Mouse (Mus musculus): ENCODE data around the gene D930048N14Rik. TPM values are rescaled to one million over a fixed set of nuclear protein-coding genes. Genes with fewer than 3 reads are reported as not detected.

Gene D930048N14Rik
- polyA plus RNA-seq, 1 experiment from 2014 or later, result 3.2 TPM

DNA sequence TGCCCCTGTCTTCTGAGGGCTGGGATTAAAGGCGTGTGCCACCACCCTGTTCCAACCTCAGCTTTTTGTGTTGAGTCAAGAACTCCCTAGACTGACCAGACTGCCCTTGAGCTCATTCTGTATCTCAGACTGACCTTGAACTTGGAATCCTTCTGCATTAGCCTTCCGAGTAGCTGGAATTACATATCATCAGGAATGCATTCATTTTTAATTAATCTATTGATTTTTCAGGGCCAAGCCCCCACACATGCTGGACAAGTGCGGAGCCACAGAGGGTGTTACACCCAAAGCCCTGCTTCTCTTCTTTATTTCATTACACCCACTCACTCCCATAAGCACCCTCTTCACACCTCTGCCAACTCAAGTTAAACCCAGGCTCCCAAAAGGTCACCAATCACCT, 17.0 kb upstream of the D930048N14Rik start:
- 93% methylated on average over 3 of the region's 3 CpGs for whole genome bisulfite sequencing
- peaks cover 44% of the 10 kb centered on the region for H3K4me1 ChIP-seq
- no peak overlapping the region for H3K27ac ChIP-seq
- H3K36me3 ChIP-seq, result peaks cover 11% of the 10 kb centered on the region
- H3K4me3 ChIP-seq, result no peak overlapping the region
- no peaks in the 10 kb centered on the region for H3K27me3 ChIP-seq (ENCODE audit: low read depth, poor library complexity, severe bottlenecking)
- no peak for DNase-seq (ENCODE audit: low spot score)
- no peaks in the 10 kb centered on the region for H3K9me3 ChIP-seq (replicated peaks)

DNA sequence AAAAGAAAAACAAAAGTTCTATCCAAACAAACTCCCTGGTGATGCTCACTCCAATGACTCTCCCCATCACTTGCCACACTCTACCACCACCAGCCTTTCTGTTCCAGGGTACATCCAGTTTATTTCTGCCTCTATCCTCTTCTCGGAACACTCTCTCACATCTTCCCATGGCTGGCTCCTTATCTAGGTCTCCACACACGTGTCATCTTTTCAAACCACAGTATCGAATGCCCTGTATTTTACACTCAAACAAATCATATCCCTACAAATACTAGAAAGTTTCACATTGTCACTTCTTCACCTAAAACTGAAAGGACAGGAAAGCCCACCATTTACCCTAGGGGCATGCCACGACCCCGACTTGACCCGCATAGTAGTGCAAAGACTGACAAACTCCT, 15.6 kb upstream of the D930048N14Rik start:
- H3K27ac ChIP-seq, result peak overlapping the region; percentile 88

DNA sequence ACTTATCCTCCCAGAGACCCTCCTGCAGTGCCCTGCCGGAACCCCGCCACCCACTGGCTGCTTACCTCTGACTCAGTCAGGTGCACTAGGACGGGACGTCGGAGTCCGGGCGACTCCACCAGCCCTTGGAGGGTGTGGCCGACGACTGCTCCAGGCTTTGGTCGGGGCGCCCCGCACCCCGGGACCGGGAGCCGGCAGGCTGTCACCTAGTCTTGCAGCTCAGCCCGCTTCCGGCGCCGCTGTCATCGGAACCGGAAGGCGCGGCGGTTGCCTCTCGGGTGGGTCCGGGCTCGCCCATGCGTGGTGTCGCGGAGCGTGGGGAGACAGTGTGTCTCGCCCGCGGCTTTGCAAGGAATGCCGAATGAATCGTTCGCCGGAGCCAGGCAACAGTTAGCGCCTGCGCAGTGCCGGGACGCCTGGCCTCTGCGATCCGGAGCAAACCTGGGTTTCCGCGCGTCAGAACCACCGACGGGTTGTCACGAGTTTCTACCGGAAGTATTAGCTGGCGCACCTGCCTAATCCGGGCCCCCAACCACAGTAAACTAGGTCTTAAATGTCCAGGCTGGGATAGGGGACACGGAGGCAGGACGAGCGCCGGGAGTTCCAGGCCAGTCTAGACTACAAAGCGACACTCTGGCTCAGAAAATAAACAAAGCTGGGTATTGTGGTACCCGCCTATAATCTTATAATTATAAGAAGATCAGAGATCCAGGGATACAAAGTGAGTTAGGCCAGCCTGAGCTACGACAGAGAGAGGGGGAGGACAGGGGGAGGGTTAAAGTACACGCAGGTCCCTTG, 15.0 kb upstream of the D930048N14Rik start, which contains the start of gene Rmnd5b:
Gene Rmnd5b, minus strand, starts transcription at position 372 of the 798 bp plus-strand sequence.
- DNase-seq (ENCODE audit: low spot score), result peak; percentile 89
- WGBS, result under 1% methylated on average over 61 of the region's 61 CpGs
- Histone ChIP-seq H3K9me3 (replicated peaks) (no peaks in the 10 kb centered on the region), H3K27me3 (ENCODE audit: low read depth, poor library complexity, severe bottlenecking) (no peaks in the 10 kb centered on the region), H3K4me1 (peaks cover 44% of the 10 kb centered on the region), H3K27ac (peak within 1 kb of the TSS; percentile 88), H3K36me3 (0 out of 2 replicates have a peak, but pooled peaks cover 2% of the 10 kb centered on the region), H3K4me3 (peak within 1 kb of the TSS; percentile 79)

More for the DNA sequence above, 15.6 kb upstream of the D930048N14Rik start:
- no peak for DNase-seq (ENCODE audit: low spot score)
- no peaks in the 10 kb centered on the region for H3K9me3 ChIP-seq (replicated peaks)
- H3K27me3 ChIP-seq (ENCODE audit: low read depth, poor library complexity, severe bottlenecking), result no peaks in the 10 kb centered on the region
- H3K4me1 ChIP-seq, result peaks cover 44% of the 10 kb centered on the region
- H3K4me3 ChIP-seq, result peak overlapping the region; percentile 79
- 0 out of 2 replicates have a peak, but pooled peaks cover 2% of the 10 kb centered on the region for H3K36me3 ChIP-seq
- WGBS, result 24% methylated on average over 6 of the region's 6 CpGs

DNA sequence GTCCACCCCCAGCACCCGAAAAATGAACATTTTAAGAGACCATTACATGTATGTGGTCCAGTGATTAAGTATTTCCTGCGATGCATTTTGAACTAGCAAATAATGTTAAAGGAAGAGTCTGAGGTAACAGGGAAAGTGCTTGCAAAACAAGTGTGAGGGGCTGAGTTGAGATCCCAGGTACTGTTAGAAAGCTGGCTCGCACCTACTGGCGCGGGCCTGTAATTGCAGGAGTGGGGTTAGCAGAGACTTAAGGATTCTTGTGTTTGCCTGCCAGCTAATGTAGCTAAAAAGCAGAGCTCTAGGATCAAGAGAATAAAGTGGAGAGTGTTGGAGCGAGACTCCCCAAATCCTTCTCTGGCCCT, 14.4 kb upstream of the D930048N14Rik start:
- WGBS, result 8% methylated on average over 6 of the region's 6 CpGs

DNA sequence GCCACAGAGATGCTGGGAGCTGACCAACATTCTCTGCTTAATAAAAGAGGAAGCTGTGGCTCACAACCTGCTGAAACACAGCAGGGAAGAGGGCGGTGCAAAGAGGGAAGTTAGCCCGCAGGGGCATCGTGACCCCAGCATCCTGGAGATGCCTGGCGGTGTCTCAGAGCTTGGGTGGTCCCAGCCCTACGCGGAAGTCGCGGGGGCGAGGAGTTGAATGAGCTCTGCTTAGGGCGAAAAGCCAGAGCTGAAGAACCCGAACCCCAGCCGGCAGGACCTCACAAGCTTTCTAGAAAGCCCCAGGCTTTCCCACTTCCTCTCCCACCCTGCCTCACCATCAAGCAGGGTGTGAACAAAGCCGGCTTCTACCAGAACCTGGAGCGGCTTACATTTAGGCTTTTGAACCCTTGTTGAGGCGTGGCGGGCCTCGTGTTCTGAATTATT, 12.8 kb upstream of the D930048N14Rik start:
- H3K27me3 ChIP-seq (ENCODE audit: low read depth, poor library complexity, severe bottlenecking), result no peaks in the 10 kb centered on the region

More for the DNA sequence above, 14.4 kb upstream of the D930048N14Rik start:
- DNase-seq (ENCODE audit: low spot score), result peak; percentile 74
- peaks cover 44% of the 10 kb centered on the region for H3K4me1 ChIP-seq
- peak overlapping the region; percentile 79 for H3K4me3 ChIP-seq
- no peaks in the 10 kb centered on the region for H3K9me3 ChIP-seq (replicated peaks)
- 0 out of 2 replicates have a peak, but pooled peaks cover 2% of the 10 kb centered on the region for H3K36me3 ChIP-seq
- peak overlapping the region; percentile 88 for H3K27ac ChIP-seq
- no peaks in the 10 kb centered on the region for H3K27me3 ChIP-seq (ENCODE audit: low read depth, poor library complexity, severe bottlenecking)

DNA sequence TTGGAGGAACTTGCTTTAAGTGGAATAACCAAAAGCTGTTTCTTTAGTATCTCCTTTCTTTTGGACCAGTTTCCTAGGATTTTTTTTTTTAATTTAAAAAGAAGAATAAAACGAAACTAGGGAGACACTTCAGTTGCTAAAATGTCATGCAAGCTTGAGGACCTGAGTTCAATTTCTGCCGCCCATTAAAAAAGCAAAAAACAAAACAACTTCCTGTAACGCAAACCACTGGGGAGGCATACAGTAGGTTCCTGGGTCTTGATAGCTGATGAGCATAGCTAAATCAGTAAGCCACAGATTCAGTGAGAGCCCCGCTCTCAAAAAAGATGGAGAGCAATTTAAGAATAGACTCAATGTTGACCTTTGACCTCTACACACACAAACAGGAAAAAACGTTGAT, 12.3 kb upstream of the D930048N14Rik start:
- Histone ChIP-seq H3K4me1 (peaks cover 50% of the 10 kb centered on the region), H3K27me3 (ENCODE audit: low read depth, poor library complexity, severe bottlenecking) (no peaks in the 10 kb centered on the region), H3K9me3 (replicated peaks) (no peaks in the 10 kb centered on the region), H3K27ac (peak overlapping the region; percentile 86), H3K36me3 (peaks cover 24% of the 10 kb centered on the region), H3K4me3 (peak overlapping the region; percentile 40; the same call in 1 of the 2 replicates)
- DNase-seq (ENCODE audit: low spot score), result no peak
- WGBS, result 75% methylated on average over 5 of the region's 5 CpGs

More for the DNA sequence above, 12.8 kb upstream of the D930048N14Rik start:
- Histone ChIP-seq H3K27ac (peak overlapping the region; percentile 86), H3K9me3 (replicated peaks) (no peaks in the 10 kb centered on the region), H3K36me3 (peaks cover 19% of the 10 kb centered on the region), H3K4me3 (peak overlapping the region; percentile 40), H3K4me1 (peaks cover 45% of the 10 kb centered on the region)
- DNase-seq (ENCODE audit: low spot score), result peak; percentile 83
- 3% methylated on average over 17 of the region's 17 CpGs for WGBS

DNA sequence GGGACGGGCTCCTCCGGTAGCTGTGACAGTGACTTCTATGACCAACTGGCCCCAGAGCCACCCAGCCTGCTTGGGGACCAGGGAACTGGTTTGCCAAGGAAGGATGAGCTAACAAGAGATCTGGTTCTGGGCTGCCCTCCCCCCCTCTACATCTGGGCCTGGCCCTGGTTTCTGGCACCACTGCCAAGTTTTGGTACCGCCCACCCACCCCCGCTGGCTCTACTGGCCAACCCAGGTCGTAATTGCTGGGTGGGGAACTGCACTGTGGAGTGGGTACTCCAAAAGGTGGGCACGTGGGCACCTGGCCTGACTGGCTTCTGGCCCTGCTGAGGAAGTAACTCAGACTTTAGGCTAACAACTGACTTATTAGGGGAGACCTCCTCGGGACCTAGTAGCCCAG, 10.0 kb upstream of the D930048N14Rik start:
- 85% methylated on average over 7 of the region's 7 CpGs for WGBS
- DNase-seq (ENCODE audit: low spot score), result no peak
- H3K27me3 ChIP-seq (ENCODE audit: low read depth, poor library complexity, severe bottlenecking), result no peaks in the 10 kb centered on the region
- H3K27ac ChIP-seq, result no peak overlapping the region
- H3K9me3 ChIP-seq (replicated peaks), result no peaks in the 10 kb centered on the region
- peaks cover 52% of the 10 kb centered on the region for H3K4me1 ChIP-seq
- H3K36me3 ChIP-seq, result peaks cover 45% of the 10 kb centered on the region
- H3K4me3 ChIP-seq, result no peak overlapping the region

DNA sequence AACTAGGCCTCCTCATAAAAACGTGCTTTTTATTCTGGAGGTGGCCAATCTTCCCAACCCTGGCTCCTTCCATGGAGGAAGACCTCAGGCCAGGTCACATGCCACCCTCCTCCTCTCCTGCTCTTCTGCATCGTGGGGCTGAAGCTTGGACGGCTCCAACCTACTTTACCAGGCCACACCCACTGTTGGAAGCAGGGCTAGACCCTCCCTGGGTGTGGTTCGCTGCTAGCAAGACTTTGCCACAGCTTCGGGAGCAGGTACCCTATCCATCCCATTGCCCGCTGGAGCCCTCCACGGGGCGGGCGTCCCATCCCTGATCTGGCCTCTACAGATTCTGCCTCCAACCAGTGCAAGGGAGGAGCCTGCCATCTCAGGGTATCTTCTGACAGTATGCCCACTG, 7.6 kb upstream of the D930048N14Rik start:
- Histone ChIP-seq H3K4me3 (no peak overlapping the region), H3K27me3 (ENCODE audit: low read depth, poor library complexity, severe bottlenecking) (no peaks in the 10 kb centered on the region), H3K4me1 (peaks cover 55% of the 10 kb centered on the region), H3K27ac (peak overlapping the region; percentile 54; the same call in 1 of the 2 replicates), H3K9me3 (replicated peaks) (no peaks in the 10 kb centered on the region), H3K36me3 (peaks cover 50% of the 10 kb centered on the region)
- DNase-seq (ENCODE audit: low spot score), result no peak
- 76% methylated on average over 9 of the region's 9 CpGs for WGBS

DNA sequence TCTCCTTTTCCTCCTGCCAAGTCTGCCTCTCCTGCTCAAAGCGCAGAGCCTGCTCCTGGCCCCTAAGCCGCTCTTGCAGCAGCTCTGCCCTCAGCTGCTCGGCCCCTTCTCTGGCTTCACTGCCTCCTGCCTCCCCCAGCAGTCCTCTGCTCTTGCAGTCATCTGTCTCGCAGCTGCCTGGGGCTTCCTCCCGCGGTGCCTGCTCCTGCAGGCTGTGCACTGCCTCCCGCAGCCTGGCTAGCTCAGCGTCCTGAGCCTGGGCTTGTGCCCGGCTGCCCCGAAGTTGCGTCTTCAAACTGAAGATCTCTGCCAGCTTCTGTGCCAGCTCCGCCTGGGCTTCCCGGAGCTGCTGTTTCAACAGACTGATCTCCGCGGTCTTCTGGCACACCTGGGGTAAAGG, 7.0 kb upstream of the D930048N14Rik start:
- Histone ChIP-seq H3K9me3 (replicated peaks) (no peaks in the 10 kb centered on the region), H3K27me3 (ENCODE audit: low read depth, poor library complexity, severe bottlenecking) (no peaks in the 10 kb centered on the region), H3K4me3 (no peak overlapping the region), H3K27ac (peak overlapping the region; percentile 54), H3K36me3 (peaks cover 50% of the 10 kb centered on the region), H3K4me1 (peaks cover 56% of the 10 kb centered on the region)
- DNase-seq (ENCODE audit: low spot score), result no peak
- WGBS, result 54% methylated on average over 15 of the region's 15 CpGs

DNA sequence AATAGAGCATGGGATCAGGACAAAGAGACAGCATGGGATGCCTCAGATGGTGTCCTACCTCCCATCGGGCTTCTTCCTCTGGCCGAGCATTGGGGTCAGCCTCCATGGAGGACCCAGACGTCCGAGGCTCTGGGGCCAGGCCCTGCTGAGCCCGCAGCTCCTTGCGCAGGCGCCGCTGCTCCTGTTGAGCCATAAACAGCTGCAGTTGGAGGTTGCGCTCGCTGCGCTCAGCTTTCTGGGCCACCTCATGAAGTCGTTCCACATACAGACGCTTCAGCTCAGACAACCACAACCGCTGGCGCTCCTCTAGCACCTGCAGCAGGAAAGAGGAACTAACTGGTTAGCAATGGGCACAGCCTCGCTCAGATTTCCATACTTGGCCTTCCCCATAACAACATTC, 6.5 kb upstream of the D930048N14Rik start:
- Histone ChIP-seq H3K4me3 (no peak overlapping the region), H3K36me3 (peaks cover 50% of the 10 kb centered on the region), H3K4me1 (peaks cover 61% of the 10 kb centered on the region), H3K9me3 (replicated peaks) (no peaks in the 10 kb centered on the region), H3K27me3 (ENCODE audit: low read depth, poor library complexity, severe bottlenecking) (no peaks in the 10 kb centered on the region), H3K27ac (peak overlapping the region; percentile 54)
- 67% methylated on average over 16 of the region's 16 CpGs for WGBS
- no peak for DNase-seq (ENCODE audit: low spot score)

DNA sequence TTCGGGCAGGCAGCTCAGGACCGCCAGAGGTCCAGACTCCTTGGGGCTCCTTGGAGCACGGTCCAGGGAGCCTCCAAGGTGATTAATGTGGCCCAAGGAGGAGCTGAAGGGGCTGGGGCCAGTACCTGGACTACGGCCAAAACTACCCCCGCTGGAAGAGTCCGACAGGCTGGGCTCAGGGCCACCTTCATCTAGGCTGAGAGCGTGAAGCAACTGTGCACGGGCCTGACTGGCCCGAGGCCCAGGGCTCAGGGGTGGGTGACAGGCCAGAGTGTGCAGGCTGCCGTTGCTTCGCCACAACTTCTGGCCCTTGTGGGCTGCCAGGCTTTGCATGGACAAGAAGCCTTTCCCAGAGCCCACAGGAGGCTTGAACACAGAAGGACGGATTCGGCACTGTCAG, 5.5 kb upstream of the D930048N14Rik start:
- H3K4me3 ChIP-seq, result no peak overlapping the region
- H3K4me1 ChIP-seq, result peaks cover 71% of the 10 kb centered on the region
- H3K27ac ChIP-seq, result peak overlapping the region; percentile 31
- H3K27me3 ChIP-seq (ENCODE audit: low read depth, poor library complexity, severe bottlenecking), result no peaks in the 10 kb centered on the region
- H3K36me3 ChIP-seq, result peaks cover 50% of the 10 kb centered on the region
- no peaks in the 10 kb centered on the region for H3K9me3 ChIP-seq (replicated peaks)
- DNase-seq (ENCODE audit: low spot score), result no peak
- 93% methylated on average over 13 of the region's 13 CpGs for WGBS

DNA sequence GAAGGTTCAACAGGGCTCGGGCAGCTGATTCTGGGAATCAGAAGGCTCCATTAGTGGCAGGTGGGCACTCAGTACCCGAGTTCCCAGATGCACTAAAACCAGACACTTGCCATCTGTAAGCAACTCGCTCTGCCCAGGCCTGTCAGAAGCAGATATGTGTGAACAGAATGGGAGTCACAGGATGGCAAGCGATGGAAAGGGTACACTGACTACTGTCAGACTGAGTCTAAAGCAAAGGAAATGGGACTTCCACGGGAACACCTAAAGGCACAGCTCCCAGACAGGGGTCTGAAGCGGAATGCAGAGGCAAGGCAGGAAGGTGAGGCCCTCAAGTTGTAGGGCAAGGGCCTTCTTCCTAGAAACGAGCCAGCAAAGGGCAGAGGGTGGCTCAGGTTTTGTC, 4.5 kb upstream of the D930048N14Rik start:
- Histone ChIP-seq H3K4me3 (0 out of 2 replicates have a peak overlapping the region, but pooled peaks have one; percentile 2), H3K36me3 (peaks cover 50% of the 10 kb centered on the region), H3K27ac (peak overlapping the region; percentile 87), H3K9me3 (replicated peaks) (no peaks in the 10 kb centered on the region), H3K4me1 (peaks cover 81% of the 10 kb centered on the region), H3K27me3 (ENCODE audit: low read depth, poor library complexity, severe bottlenecking) (no peaks in the 10 kb centered on the region)
- WGBS, result 68% methylated on average over 7 of the region's 7 CpGs
- DNase-seq (ENCODE audit: low spot score), result no peak

All from limb, embryonic 10.5 days (tissue).